Mouse (Mus musculus): ENCODE data around the gene Srsf1.
"Not testable (repeated sequence)": the region's sequence is repeated elsewhere in the genome, so short reads cannot be mapped to it uniquely, and the experiment has no call there.

The Srsf1 gene

DNA sequence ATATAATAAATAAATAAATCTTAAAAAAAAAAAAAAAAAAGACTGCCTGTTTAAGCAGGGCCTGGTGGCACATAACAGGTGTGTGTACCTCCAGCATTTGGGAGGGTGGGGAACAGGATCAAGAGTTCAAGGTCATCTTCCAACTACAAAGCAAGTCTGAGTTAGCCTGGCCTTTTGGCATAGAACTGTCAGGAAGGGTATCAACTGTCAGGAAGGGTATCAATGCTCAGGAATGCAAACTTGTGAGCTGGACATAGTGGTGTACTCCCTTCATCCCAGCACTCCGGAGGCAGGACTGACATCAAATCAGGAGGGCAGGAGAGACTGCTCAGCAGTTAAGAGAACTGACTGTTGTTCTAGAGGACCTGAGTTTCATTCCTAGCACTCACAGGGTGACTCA, 8.1 kb upstream of the Srsf1 start:
- DNase-seq (ENCODE audit: low spot score in 2 of 2), result no peak

DNA sequence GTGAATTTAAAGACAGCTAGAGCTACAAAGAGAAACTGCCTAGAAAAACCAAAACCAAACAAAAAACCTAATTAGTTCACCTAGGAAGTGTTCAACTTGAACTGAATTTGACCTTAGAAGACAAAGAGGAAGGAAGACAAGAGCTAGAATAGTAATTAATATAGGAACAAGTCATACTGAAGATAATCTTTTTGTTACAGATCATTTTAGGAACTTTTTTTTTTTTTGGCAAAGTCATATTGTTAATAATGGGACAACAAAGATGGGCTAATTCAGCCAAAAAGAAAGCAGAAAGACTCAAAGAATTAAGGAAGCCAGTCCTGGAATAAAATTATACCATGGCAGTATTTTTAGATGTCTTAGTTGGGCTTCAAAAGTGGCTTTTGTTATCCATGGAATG, 2.9 kb upstream of the Srsf1 start:
- no peak for DNase-seq (ENCODE audit: low spot score in 2 of 2)

DNA sequence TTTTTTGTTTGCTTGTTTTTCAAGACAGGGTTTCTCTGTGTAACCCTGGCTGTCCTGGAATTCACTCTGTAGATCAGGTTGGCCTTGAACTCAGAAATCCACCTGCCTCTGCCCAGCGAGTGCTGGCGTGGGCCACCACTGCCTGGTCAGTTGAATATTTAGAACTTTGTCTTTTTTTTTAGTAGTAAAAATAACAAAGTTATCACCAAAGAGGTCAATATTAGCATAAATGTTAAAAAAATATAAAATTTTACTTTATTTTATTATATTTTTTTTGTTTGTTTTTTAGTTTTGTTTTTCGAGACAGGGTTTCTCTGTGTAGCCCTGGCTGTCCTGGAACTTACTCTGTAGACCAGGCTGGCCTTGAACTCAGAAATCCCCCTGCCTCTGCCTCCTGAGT, 2.0 kb upstream of the Srsf1 start:
- DNase-seq (ENCODE audit: low spot score in 2 of 2), result not testable (repeated sequence)

DNA sequence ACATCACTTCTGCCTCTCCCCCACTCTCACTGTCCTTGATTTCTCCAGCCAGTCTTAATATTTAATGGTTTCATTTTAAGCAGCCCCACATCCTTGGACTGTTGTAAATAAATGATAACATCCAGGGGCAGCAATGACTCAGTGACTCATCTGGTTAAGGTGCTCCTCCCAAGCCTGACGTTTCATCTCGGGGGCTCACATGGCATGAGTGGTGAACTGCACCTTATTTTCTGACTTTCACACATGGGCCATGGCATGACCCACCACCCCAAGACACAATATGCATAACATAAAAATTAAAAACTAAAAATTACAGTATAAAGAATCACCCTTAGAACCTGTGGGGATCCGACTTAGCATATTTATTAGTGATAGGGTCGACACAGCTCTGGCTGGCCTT, 1.3 kb upstream of the Srsf1 start:
- DNase-seq (ENCODE audit: low spot score in 2 of 2), result no peak

DNA sequence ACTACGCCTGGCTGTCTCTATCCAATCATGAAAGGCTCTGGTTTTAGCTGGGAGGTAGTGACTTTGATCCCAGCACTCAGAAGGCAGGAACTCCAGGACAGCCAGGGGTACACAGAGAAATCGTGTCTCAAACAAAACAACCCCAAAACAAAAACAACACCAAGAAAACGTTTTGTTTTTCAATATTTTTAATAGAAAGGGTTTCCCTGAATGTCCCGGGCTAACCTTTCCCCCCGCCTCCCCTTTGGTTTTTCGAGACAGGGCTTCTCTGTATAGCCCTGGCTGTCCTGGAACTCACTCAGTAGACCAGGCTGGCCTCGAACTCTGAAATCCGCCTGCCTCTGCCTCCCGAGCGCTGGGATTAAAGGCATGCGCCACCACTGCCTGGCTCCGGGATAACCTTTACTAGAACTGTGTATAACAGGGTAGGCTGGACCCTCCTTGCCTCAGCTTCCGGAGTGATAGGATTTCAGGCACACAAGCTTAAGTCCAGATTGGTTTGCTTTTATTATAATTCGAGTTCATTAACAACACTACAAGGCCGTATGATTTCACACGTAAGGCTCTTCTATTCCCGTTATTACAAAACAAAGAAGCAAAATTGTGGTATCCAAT, 743 bp upstream of the Srsf1 start:
- DNase-seq (ENCODE audit: low spot score in 2 of 2), result no peak

DNA sequence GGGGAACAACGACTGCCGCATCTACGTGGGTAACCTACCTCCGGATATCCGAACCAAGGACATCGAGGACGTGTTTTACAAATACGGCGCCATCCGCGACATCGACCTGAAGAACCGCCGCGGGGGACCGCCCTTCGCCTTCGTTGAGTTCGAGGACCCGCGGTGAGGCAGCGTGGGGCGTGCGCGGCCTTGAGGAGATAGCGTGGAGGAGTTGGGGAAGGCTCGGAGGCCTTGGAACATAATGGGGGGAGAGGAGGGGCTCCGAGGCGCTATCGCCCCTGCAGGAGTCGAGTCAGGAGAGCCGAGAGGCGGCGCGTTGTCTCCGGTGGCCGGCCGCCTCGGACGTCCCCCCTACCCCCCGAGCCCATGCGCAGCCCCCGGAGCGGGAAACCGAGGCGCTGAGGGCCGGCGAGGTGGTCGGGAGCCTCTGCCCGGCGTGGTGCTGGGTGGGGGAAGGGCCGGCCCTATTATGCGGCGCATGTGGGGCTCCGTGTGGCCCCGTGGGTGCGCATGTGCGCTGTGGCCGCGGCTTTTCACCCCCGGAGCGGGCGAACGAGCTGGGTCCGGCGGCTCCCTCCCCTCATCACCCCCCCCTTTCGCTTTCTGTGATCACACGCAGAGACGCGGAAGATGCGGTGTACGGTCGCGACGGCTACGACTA, 828 bp downstream of the Srsf1 start:
- DNase-seq (ENCODE audit: low spot score in 2 of 2), result peak; percentile 59 to 68

DNA sequence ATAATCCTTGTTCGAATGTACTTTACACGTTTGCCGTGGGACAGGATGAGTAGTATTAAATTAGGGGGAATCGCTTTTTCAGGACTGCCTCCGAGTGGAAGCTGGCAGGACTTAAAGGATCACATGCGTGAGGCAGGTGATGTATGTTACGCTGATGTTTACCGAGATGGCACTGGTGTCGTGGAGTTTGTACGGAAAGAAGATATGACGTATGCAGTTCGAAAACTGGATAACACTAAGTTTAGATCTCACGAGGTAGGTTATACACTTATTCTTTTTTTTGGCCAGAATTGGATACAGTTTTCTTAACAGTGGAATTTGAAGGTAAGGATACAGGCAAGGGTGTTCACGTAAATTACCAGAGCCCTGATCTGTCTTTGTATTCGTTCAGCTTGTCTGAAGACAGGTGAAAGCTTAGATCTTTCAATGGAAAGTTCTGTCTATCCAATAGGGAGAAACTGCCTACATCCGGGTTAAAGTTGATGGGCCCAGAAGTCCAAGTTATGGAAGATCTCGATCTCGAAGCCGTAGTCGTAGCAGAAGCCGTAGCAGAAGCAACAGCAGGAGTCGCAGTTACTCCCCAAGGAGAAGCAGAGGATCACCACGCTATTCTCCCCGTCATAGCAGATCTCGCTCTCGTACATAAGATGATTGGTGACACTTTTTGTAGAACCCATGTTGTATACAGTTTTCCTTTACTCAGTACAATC, 1.9 kb downstream of the Srsf1 start:
- DNase-seq (ENCODE audit: low spot score in 2 of 2), result no peak

DNA sequence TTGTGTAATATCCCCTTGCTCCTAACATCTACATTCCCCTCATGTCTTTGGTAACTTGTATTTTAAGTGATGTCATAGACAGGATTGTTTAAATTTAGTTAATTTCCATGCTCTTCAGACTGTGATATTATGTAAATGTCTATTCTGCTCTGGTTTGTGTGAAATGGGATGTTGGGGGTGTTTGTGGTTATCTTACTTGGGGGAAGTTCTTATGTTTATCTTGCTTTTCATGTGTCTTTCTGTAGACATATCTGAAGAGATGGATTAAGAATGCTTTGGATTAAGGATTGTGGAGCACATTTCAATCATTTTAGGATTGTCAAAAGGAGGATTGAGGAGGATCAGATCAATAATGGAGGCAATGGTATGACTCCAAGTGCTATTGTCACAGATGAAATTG, 2.6 kb downstream of the Srsf1 start:
- DNase-seq (ENCODE audit: low spot score in 2 of 2), result no peak

DNA sequence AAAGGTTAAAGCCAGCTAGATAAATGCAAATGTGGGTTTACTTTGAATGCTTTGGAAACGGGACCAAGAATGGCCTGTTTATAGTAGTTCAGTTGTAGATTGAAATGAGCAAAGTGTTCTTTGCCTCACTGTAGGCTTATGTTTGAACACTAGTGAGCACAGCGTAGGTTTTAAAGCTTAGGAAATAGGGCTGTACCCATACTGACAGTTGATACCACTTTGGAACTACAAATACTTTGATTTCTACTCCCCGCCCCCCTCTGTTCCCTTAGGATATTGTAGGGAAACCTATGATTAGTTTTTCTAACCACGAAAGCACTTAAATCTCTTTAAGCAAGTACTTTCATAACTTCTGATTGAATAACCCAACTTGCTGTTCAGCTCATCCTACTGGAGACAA, 5.5 kb downstream of the Srsf1 start:
- no peak for DNase-seq (ENCODE audit: low spot score in 2 of 2)

DNA sequence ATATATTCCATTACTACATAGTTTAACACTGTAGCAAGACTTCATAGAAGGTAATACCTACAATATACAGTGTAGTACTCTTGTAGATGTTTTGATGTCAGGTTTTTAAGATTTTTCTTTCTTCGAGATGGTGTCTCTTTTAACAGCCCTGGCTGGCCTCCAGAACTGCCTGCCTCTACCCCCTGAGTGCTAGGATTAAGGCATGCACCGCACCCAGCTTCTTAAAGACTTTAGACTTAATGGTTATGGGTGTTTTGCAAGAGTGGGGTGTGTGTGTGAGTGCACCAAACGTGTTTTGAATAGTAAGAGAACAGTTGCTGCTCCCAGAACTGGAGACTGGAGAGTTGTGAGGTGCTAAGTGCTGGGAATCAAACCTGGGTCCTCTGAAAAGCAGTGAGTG, 6.6 kb downstream of the Srsf1 start:
- no peak for DNase-seq (ENCODE audit: low spot score in 2 of 2)

DNA sequence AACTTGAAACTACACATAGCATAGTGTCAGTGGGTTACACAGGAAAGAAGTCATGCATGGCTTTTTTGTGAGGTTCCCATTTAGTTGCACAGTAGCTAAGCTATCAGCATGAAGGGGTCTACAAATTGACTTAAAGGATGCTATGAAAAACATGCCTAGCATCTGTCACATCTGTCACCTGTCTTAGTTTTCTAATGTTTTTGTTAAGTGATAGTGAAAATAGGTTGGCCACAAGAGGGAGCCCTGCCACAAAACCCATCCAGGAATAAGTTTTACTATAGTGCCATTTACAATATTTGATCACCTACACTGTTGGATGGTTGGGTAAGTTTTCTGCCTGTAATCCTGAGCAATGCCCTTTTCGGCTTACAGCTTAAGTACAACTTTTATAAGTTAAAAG, 7.4 kb downstream of the Srsf1 start:
- no peak for DNase-seq (ENCODE audit: low spot score in 2 of 2)

DNA sequence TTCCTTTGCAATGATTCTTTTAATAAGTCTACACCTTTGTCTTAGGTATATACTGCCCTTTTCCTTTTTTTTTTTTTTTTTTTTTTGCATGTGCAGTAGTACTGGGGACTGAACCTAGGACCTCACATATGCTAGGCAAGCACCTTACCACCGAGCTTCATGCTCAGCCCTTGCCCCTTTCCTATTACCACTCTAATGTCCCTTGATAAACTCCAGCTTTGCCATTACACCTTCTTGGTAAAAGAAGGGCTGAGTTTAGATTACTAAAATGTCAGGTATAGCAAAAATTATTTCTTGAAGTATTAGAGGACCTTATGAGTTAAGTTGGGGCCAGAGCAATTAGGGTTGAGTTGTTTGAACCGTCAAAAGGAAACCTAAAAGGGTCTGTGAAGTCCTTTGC, 8.6 kb downstream of the Srsf1 start:
- no peak for DNase-seq (ENCODE audit: low spot score in 2 of 2)

DNA sequence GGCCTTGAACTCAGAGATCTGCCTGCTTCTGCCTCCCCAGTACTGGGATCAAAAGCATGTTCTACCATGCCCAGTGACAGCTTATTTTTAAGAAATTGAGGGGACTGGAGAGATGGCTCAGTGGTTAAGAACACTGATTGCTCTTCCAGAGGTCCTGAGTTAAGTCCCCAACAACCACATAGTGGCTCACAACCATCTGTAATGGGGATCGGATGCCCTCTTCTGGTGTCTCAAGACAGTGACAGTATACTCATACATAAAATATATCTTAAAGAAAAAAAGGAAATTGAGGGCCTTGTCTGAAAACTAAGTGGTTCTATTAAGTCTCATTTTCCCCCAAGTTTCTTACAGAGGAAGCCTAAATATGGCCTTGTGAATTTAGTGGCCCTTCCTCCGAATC, 10.6 kb downstream of the Srsf1 start:
- DNase-seq (ENCODE audit: low spot score in 2 of 2), result no peak

DNA sequence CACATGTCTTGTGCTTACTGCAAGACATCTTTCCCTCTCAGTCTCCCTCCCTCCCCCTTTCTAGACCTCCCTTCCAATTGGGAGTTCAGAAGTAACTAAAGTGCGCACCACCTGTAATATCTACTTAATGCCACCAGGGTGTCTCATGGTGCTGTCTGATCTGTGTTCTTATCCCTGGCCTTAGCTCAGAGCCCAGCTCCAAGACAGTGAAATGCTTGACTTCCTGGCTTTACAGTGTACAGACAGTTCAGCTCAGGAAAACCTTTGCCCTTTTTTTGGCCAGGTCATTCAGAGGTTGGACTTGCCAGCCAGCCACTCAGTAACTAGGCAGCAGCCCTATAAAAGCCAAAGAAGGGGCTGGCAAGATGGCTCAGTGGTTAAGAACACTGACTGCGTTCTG, 12.0 kb downstream of the Srsf1 start:
- DNase-seq (ENCODE audit: low spot score in 2 of 2), result peak in 1 of 2 experiments; percentile 38

DNA sequence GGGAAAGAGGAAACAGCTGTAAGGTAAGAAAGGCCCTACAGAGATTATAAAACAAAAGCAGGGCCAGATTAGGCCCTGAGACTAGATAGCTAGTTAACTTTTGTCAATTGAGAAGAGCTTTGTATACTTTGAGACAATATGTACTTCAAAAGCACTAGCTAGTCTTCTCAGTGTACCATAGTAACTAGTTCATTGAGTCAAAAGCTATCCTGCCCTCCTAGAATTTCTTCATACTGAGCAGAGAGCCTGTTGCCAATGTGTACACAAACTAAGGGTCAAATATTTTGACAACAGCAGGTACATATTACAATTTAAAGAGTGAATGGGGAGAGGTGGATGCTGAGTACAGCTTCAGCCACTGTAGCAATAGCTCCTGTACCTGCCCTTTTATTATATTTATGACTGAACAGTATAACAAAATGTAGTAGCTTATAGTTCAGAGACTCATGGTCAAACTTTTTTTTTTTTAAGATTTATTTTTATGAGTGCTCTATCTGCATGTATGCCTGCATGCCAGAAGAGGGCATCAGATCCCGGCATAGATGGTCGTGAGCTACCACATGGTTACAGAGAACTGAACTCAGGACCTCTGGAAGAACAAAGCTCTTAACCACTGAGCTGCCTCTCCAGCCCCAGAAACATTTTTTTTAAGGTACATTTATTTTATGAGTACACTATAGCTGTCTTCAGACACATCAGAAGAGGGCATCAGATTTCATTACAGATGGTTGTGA, 14.9 kb downstream of the Srsf1 start:
- no peak for DNase-seq (ENCODE audit: low spot score in 2 of 2)

DNA sequence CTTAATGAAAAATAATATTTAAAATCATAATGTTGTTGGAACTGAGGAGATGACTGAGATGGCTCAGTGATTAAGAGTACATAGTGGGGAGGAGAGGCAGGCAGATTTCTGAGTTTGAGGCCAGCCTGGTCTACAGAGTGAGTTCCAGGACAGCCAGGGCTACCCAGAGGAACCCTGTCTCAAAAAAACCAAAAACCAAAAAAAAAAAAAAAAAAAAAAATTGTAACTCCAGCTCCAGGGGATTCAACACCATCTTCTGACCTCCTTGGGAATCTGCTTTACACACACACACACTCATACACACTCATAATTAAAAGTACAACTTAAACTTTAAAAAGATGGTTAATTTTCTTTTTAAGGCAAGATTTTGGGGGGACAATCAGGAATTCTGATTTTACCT, 18.6 kb downstream of the Srsf1 start:
- no peak for DNase-seq (ENCODE audit: low spot score in 2 of 2)

DNA sequence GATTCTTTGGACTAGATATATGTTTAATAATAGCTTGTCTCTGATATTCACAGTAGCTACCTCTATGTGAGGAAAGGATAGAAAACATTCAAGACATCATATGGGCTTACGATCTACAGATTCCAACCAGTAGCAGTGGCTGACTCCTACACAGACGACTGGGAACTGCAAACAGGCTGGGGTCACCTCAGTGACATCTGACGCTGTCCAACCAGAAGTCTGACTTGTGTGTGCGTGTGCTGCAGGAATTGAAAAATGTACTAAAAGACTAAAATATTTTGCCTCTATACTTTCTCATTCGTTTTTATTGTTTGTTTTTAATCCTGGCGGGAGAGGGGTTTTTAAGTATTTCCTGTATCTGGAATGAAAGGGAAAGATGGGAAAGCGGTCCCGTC, 20.0 kb downstream of the Srsf1 start:
- no peak for DNase-seq (ENCODE audit: low spot score in 2 of 2)

DNA sequence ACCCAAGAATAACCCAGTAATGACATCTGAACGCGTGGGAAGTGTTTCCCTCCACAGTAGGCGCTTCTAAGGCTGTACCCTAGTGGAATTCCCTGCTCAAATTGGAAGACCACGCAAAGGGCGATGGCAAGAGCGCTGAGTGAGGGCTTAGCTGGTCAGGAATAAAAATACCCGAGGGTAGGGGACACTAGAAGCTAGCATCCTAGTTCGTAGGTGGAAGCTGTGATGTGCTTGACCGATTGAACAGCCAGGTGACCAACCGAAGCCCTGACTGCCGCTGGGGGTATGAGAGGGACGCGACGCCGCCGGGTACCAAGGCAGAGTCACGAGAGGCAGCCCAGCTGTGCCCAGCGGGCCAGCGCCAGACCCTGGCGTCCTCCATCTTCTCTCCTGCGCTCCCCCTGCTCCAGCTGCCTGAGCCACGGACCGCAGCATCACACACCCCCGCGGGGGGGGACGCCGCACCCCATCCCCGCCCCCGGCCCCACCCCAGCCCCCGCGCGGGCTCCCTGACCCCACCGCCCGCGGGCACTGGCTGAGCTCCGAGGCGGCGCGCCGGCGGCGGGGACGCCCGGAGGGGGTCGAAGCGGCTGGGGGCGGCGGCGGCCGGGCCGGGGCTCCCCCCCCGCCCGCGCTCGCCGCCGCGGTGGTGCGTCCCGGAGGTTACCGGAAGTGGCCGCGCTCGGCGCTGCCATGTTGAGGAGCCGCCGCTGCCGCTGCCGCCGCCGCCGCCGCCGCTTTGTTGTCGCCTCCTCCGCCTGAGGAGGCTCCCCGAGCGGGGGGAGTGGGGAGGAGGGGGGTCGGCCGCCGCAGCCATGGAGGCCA, 20.6 kb downstream of the Srsf1 start, which contains the start of gene Vezf1:
Gene Vezf1 (plus strand): TSS at position 694 of the 825 bp plus-strand sequence.
- DNase-seq (ENCODE audit: low spot score in 2 of 2), result peak; percentile 70 to 72

DNA sequence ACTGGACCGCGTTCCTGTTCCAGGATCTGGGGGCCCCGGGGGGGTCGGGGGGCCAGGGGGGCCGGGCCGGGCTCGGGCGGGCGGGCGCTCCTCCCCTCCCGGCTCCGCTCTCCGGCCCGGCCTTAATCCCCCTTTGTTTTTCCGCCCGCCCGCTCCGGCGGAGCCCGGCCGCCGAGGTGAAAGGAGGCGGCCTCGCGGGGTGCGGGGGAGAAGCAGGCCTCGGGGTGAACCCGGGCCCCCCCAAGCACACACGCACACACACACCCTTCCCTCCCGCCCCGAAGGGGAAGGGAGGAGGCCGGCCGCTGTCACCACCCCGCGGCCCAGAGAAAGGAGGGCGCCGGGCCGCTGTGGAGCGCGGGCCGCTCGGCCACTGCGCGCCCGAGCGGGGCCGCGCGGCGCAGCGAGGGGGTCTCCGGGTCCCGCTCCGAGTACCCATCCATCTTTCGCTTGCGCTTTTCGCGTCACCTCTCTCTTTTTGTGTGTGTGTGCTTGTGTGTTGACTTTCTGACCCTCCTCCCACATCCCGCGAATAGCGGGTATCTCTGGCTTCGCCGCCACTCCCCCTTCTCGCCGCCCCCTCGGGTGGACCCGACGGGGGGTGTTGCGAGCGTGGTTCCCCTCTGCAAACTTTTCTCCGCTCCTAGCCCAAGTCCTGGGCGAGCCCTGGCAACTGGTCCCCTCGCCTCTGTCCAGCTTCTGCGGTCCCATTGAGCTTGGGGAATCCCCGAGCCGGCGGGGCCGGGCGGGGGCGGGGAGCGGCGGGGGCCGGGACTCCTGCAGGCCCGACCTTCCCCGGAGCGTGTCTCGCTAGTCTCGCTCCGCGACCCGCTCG, 21.5 kb downstream of the Srsf1 start:
- peak; percentile 68 to 69 for DNase-seq (ENCODE audit: low spot score in 2 of 2)

DNA sequence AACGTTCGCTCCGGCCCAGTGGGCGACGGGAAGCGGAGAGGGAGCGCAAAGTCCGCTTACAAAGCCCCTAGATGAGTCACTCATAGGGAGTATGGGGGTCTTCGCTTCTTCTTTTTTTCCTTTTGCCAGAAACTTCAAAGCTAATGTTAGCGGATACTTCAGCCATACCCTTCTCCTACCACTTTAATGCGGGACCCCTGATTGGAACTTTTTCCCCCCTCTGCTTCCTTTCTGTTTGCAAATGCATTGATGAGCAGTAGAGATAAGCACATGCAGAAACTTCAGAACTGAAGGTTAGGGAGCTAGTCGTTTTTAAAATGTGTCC, 22.0 kb downstream of the Srsf1 start:
- DNase-seq (ENCODE audit: low spot score in 2 of 2), result no peak

DNA sequence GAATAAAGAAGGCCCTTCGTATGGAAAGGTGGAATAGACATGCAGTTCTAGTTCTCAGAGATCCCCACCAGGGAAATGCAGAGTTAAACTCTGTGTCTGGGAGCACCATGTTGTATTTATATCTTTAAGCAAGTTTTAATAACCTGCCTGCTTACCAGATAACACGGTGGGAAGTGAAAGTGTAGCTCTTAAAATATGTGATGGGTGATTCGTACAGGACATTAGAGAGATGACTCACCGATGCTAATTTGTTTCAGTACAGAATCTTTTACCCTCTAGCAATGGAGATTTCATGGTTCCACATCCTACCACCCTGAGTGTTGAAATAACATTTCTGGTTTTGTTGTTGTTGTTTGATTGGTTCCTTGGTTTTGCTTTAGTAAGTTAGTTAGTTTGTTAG, 23.2 kb downstream of the Srsf1 start:
- no peak for DNase-seq (ENCODE audit: low spot score in 2 of 2)
